Comparison of ENCODE assay signal across 17 mouse cellular contexts in the genomic region with DNA sequence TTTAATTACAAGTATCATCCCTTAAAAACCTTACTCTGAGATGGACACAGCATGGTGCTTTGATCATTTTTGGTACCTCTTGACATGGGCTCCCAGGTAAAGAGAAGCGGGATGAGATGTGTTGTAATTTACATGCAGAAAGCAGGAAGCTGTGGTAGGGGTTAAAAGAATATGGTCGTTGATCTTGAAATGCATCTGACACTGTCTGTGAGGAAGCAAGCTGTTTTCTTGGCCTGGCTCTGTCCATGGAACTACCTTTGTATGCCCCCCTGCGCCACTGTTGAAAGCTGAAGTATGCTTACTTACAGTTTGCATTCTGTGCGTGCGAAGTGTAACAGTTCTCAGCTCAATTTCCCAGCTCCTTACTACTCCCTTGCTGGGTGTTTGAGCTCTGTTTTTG.
DNase-seq lines count a peak whose midpoint lies in the region; ATAC-seq lines count a peak whose summit lies in the region.
"Had no signal": no experiment of that assay in that cellular context is flagged by ENCODE, and none has a peak within 500 bp of the region (broad histone marks: within the 10 kb centered on the region; RNA-seq: fewer than 3 reads in every experiment).

No protein-coding gene starts in this region.

- DNase-seq in thymus, postnatal 14 days: peak; percentile 44
- no peak for DNase-seq in thymus, adult 18-20 months
- DNase-seq in urinary bladder, postnatal 25 days (ENCODE audit: low spot score): no peak
- DNase-seq: adrenal gland, postnatal 10 days; adrenal gland, postnatal 36 days; cerebellum, adult 18-20 months; cerebellum, adult 9-10 months; cerebellum, postnatal 14 days; gastrocnemius, postnatal 10 days; gastrocnemius, postnatal 36 days; heart, adult 11 months had no signal

- peak; percentile 18; the same call in 1 of the 2 replicates for ATAC-seq in common myeloid progenitor, adult 5-6 weeks (replicated peaks; ENCODE audit: low read depth, poor library complexity, severe bottlenecking)
- peak; percentile 60 for ATAC-seq in granulocyte monocyte progenitor cell, adult 5-6 weeks (replicated peaks; ENCODE audit: poor library complexity, severe bottlenecking)
- peak; percentile 56 for ATAC-seq in megakaryocyte progenitor cell, adult 5-6 weeks (replicated peaks; ENCODE audit: poor library complexity)
- ATAC-seq: activated CD4-positive, CD25-positive, alpha-beta regulatory T cell, adult 4 months; CD4-positive, CD25-positive, alpha-beta regulatory T cell, adult 4 months; forebrain, embryonic 16.5 days had no signal
